Mouse (Mus musculus) embryonic facial prominence, embryonic 13.5 days (tissue): ENCODE results near the gene Pttg1ip. TPM values are rescaled to one million over a fixed set of nuclear protein-coding genes. Genes with fewer than 3 reads are reported as not detected.

ENCODE experiments used
- ATAC-seq: fragments of 200-750 bp; cut with Nextera tagmentation; 2 replicates; pipeline ENCODE4 v1.8.0; 2017; ENCODE audit warnings: low read depth; ENCODE audit not compliant: insufficient number of reproducible peaks, insufficient read depth, low FRiP score, low TSS enrichment
- H3K27ac ChIP-seq: fragments of 300-500 bp; sonication (generic); 2 replicates; pipeline ENCODE4 v1.5.1; 2015; ENCODE audit warnings: moderate library complexity, mild to moderate bottlenecking, inconsistent platforms
- H3K27me3 ChIP-seq: fragments of 300-500 bp; sonication (generic); 2 replicates; pipeline ENCODE4 v1.6.1; 2015; ENCODE audit warnings: mild to moderate bottlenecking, inconsistent platforms
- H3K36me3 ChIP-seq: fragments of 300-500 bp; sonication (generic); 2 replicates; pipeline ENCODE4 v1.6.1; 2015; ENCODE audit warnings: mild to moderate bottlenecking, inconsistent platforms
- H3K4me1 ChIP-seq: fragments of 300-500 bp; sonication (generic); 2 replicates; pipeline ENCODE4 v1.6.1; 2015; ENCODE audit warnings: inconsistent platforms
- H3K4me2 ChIP-seq: fragments of 300-500 bp; sonication (generic); 2 replicates; pipeline ENCODE4 v1.6.1; 2015; ENCODE audit warnings: moderate library complexity, mild to moderate bottlenecking, inconsistent platforms
- H3K4me3 ChIP-seq: fragments of 300-500 bp; sonication (generic); 2 replicates; pipeline ENCODE4 v1.5.1; 2015; ENCODE audit warnings: mild to moderate bottlenecking, inconsistent platforms
- H3K9ac ChIP-seq: fragments of 300-500 bp; sonication (generic); 2 replicates; pipeline ENCODE4 v1.6.1; 2015; ENCODE audit warnings: mild to moderate bottlenecking, inconsistent platforms
- H3K9me3 ChIP-seq: fragments of 300-500 bp; sonication (generic); 2 replicates; pipeline ENCODE4 v1.6.1; 2016; ENCODE audit warnings: inconsistent platforms
- WGBS: fragments of 180-500 bp; shearing (Covaris S2); methylation state at CpG from one replicate; pipeline ENCODE4 v1.1.7; 2015; ENCODE audit warnings: mixed read lengths; 5-methylcytosine and 5-hydroxymethylcytosine counted together
- polyA plus RNA-seq: library from polyadenylated mRNA; unstranded; fragments of >200 nt; fragmentation: Nextera tagmentation; extraction: Ambion mirVana; gene quantifications from 2 replicates; pipeline ENCODE4 v1.2.1, GENCODE M21; 2015

Gene Pttg1ip
- 104 and 109 TPM in 2 replicates for polyA plus RNA-seq

DNA sequence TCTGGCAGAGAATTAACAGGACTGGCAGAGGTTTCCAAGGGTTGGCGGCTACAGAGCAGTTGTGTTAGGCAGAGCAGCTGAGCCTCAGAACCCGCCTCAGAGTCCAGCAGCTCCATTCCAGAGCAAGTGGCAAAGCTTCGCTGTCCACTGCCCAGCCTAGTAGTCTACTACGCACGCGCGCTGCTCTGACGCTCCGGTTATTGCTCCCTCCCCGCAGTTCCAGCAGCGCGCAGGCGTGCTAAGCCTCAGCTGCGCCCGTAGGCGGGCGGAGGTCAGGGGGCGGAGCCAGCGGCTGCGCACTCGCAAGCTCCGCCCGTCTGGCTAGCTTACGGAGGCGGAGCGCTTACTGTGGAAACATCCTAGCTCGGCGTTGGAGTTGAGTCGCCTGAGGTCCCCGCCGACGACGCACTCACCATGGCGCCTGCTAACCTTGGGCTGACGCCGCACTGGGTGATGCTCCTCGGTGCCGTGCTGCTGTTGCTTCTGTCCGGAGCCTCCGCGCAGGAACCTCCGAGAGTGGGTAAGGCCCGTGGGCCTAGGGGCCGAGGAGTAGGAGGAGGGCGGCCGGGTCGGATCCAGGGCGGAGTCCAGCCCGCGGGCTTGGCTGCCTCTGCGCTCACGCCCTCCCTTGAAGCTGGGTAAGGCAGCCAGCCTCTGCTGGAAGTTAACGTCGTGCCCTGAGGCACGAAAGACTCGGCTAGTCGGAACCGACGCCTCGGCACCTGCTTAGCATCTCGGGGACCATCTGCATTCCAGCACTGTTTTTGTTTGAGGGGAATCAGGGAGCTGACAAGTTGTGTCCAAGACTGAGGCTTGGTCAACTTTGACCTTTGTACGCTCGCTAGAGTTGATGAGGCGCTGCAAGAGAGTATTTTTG lies at the start of gene Pttg1ip:
TSS of gene Pttg1ip (plus strand) at position 313 of the 877 bp plus-strand sequence.
- H3K27ac ChIP-seq = peak within 1 kb of the TSS; percentile 93
- ATAC-seq = peak; percentile 96
- peak within 1 kb of the TSS; percentile 91 for H3K4me2 ChIP-seq
- peak within 1 kb of the TSS; percentile 92 for H3K9ac ChIP-seq
- peak within 1 kb of the TSS; percentile 92 for H3K4me3 ChIP-seq
- under 1% methylated on average over 64 of the region's 64 CpGs for WGBS
- peaks cover 28% of the 10 kb centered on the region for H3K4me1 ChIP-seq
- H3K27me3 ChIP-seq = no peaks in the 10 kb centered on the region
- no peaks in the 10 kb centered on the region for H3K9me3 ChIP-seq
- H3K36me3 ChIP-seq = peaks cover 8% of the 10 kb centered on the region

DNA sequence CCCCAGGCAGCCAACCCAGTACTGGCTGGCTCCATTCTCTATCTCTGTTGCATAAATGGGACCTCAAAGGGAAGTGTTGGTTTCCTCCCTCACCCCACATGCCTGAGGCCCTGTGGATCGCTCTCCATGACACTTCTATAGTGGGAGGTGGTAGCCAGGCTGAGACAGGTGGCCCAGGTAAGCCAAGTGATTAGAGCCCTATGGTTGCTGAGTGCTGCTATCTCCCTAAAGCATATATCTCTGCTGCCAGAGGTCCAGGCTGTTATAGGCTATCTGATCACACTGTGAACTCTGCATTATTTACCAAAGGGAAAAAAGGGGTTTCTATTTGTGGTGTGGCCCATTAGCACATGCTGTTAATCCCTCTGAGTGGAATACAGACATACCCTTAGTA lies 49.5 kb upstream of the Pttg1ip start:
- Histone ChIP-seq H3K9ac (no peak overlapping the region), H3K4me3 (no peak overlapping the region), H3K4me2 (no peak overlapping the region), H3K27me3 (no peaks in the 10 kb centered on the region), H3K27ac (no peak overlapping the region), H3K4me1 (no peaks in the 10 kb centered on the region), H3K9me3 (no peaks in the 10 kb centered on the region), H3K36me3 (no peaks in the 10 kb centered on the region)
- 81% methylated on average over 1 of the region's 1 CpGs for WGBS
- no peak for ATAC-seq

DNA sequence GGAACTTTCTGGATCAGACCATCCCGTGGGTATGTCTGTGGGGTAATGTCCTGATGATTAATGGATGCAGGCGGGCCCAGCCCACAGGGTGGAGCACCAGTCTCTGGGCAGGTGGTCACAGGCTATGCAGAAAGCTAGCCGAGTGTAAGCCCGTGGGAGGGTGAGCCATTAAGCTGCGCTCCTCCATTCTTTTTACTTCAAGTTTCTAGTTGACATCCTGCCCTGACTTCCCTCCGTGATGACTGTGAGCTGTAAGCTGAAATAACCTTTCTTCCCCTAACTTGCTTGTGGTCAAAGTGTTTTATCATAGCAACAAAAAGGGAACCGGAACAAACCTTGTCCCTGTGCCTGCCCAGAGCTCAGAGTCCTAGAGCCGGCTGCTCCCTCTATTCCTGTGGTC lies 44.8 kb upstream of the Pttg1ip start:
- no peak overlapping the region for H3K4me3 ChIP-seq
- no peaks in the 10 kb centered on the region for H3K9me3 ChIP-seq
- no peak overlapping the region for H3K9ac ChIP-seq
- no peak overlapping the region for H3K27ac ChIP-seq
- no peaks in the 10 kb centered on the region for H3K27me3 ChIP-seq
- H3K36me3 ChIP-seq = no peaks in the 10 kb centered on the region
- ATAC-seq = no peak
- no peak overlapping the region for H3K4me2 ChIP-seq
- WGBS = 77% methylated on average over 8 of the region's 8 CpGs
- H3K4me1 ChIP-seq = no peaks in the 10 kb centered on the region

DNA sequence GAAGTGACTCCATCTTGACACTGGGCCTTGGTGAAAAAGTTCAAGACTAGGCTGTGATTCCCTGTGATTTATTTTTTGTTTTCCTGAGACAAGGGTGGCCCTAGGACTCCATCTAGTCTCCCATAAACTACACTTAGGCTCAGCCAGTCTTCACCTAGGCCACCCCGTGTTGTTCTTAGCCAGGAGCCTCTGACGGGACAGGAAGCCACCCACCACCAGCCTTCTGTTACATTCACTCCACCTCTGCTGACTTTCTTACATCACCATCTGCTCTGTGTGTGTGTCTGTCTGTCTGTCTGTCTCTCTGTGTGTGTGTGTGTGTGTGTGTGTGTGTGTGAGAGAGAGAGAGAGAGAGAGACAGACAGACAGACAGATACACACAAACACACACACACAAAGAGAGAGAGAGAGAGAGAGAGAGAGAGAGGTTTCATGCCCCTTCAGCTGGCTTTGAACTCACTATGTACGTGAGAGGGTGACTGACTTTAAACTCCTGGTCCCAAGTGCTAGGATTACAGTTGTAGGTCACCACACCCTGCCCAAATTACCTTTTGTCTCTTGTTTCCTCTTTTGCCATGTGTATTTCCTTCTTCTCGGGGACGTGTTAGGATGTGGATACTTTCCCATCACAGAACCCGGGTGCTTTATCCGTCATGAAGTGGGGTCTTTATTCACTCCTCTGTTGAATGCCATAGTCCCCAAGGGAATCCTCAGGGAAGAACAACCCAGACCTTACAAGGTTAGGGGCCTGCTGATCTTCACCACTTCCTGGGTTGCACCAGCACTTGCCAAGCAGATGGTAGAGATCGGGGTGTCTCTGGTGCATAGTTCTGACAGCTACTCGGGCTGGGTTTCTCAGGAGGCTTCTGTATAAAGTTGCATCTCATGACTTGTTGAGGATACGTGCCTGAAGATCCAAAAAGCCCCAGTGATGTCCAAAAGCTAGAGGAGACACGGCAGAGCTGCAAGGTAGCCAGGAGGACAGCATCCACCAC lies 44.0 kb upstream of the Pttg1ip start:
- WGBS = 83% methylated on average over 11 of the region's 11 CpGs
- no peak overlapping the region for H3K4me2 ChIP-seq
- no peak overlapping the region for H3K9ac ChIP-seq
- ATAC-seq = no peak
- H3K36me3 ChIP-seq = no peaks in the 10 kb centered on the region
- no peak overlapping the region for H3K27ac ChIP-seq
- no peaks in the 10 kb centered on the region for H3K9me3 ChIP-seq
- no peaks in the 10 kb centered on the region for H3K27me3 ChIP-seq
- H3K4me3 ChIP-seq = no peak overlapping the region
- H3K4me1 ChIP-seq = no peaks in the 10 kb centered on the region

GRCm38 (mm10) chr10:77539320-77539945 lies 42.1 kb upstream of the Pttg1ip start:
- no peaks in the 10 kb centered on the region for H3K27me3 ChIP-seq
- no peak overlapping the region for H3K4me2 ChIP-seq
- no peak overlapping the region for H3K9ac ChIP-seq
- ATAC-seq = no peak
- 73% methylated on average over 7 of the region's 7 CpGs for WGBS
- H3K4me3 ChIP-seq = no peak overlapping the region
- H3K9me3 ChIP-seq = no peaks in the 10 kb centered on the region
- H3K36me3 ChIP-seq = no peaks in the 10 kb centered on the region
- no peak overlapping the region for H3K27ac ChIP-seq
- no peaks in the 10 kb centered on the region for H3K4me1 ChIP-seq

- Histone ChIP-seq H3K36me3 (no peaks in the 10 kb centered on the region), H3K4me1 (no peaks in the 10 kb centered on the region), H3K27me3 (no peaks in the 10 kb centered on the region), H3K9me3 (no peaks in the 10 kb centered on the region), H3K4me3 (no peak overlapping the region), H3K9ac (no peak overlapping the region), H3K27ac (no peak overlapping the region), H3K4me2 (no peak overlapping the region)
- ATAC-seq = no peak
- 80% methylated on average over 4 of the region's 4 CpGs for WGBS
Observed at GRCm38 (mm10) chr10:77540576-77541102, 40.9 kb upstream of the Pttg1ip start.

GRCm38 (mm10) chr10:77541864-77542666 lies 39.5 kb upstream of the Pttg1ip start:
- 77% methylated on average over 10 of the region's 10 CpGs for WGBS
- Histone ChIP-seq H3K9me3 (no peaks in the 10 kb centered on the region), H3K36me3 (no peaks in the 10 kb centered on the region), H3K27ac (no peak overlapping the region), H3K27me3 (no peaks in the 10 kb centered on the region), H3K4me3 (no peak overlapping the region), H3K4me2 (no peak overlapping the region), H3K4me1 (no peaks in the 10 kb centered on the region), H3K9ac (no peak overlapping the region)
- no peak for ATAC-seq

DNA sequence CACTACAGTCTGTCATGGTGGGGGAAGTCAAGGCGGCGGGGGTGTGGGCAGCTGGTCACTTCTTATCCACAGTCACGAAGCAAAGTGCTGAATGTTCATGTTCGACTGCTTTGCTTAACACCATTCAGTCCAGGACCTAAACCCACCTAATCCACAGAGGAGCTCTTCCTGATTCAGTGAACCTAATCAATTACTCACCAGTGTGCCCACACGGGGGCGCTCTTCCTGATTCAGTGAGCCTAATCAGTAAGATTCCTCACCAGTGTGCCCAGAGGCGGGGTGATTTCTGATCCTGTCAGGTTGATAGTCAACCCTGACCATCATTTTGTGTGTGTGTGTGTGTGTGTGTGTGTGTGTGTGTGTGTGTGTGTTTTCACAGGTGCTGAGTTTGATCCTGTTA lies 38.3 kb upstream of the Pttg1ip start:
- no peak for ATAC-seq

DNA sequence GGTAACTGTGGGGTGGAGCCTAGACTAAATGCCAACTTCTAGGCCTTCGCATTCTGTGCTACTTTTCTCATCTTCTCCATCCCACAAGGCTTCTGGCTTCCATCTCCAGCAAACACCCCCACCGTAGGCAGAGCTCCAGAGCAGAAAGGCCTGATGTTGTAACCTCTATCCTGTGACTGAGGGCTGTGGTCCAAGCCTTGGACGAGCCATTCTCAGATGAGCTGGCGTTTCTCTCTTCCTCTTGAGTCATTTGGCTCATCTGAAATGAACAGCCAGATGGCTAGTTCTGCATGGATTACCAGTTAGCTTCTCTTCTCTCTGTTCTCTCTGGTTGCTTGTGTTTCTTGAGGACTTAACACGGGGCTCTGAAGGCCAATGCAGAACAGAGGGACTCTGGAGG lies 36.6 kb upstream of the Pttg1ip start:
- no peaks in the 10 kb centered on the region for H3K4me1 ChIP-seq
- no peaks in the 10 kb centered on the region for H3K9me3 ChIP-seq
- no peak overlapping the region for H3K27ac ChIP-seq
- no peak for ATAC-seq
- H3K9ac ChIP-seq = no peak overlapping the region
- H3K27me3 ChIP-seq = no peaks in the 10 kb centered on the region
- no peak overlapping the region for H3K4me3 ChIP-seq
- no peaks in the 10 kb centered on the region for H3K36me3 ChIP-seq
- WGBS = 79% methylated on average over 5 of the region's 5 CpGs
- no peak overlapping the region for H3K4me2 ChIP-seq

More for the DNA sequence above, 38.3 kb upstream of the Pttg1ip start:
- Histone ChIP-seq H3K4me1 (no peaks in the 10 kb centered on the region), H3K27ac (no peak overlapping the region), H3K4me3 (no peak overlapping the region), H3K36me3 (no peaks in the 10 kb centered on the region), H3K9me3 (no peaks in the 10 kb centered on the region), H3K9ac (no peak overlapping the region), H3K27me3 (no peaks in the 10 kb centered on the region), H3K4me2 (no peak overlapping the region)
- 39% methylated on average over 7 of the region's 7 CpGs for WGBS

DNA sequence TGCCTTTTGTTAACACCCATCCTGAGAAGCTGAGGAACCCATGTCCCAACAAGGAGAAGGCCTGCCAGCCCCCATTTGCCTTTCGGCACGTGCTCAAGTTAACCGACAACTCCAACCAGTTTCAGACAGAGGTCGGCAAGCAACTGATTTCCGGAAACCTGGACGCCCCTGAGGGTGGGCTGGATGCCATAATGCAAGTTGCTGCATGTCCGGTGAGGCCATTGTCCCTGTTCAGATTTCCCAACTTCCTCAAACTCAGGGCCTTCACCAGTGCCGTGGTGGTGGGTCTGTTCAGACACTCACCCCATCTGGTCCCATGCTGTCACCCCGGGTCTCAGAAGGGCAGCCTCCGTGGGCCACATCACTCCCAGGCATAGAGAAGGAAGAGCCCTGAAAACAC lies 32.9 kb upstream of the Pttg1ip start:
- Histone ChIP-seq H3K9me3 (no peaks in the 10 kb centered on the region), H3K4me3 (no peak overlapping the region), H3K27me3 (no peaks in the 10 kb centered on the region), H3K27ac (no peak overlapping the region), H3K4me2 (no peak overlapping the region), H3K36me3 (no peaks in the 10 kb centered on the region), H3K4me1 (no peaks in the 10 kb centered on the region), H3K9ac (no peak overlapping the region)
- WGBS = 83% methylated on average over 10 of the region's 10 CpGs
- no peak for ATAC-seq
